Mouse (Mus musculus) liver, adult (tissue): ENCODE data around the gene Prss29.

Experiments used
- GATA4 ChIP-seq: IDR thresholded peaks from 2 replicates; pipeline ENCODE4 v1.6.1; 2014; ENCODE audit warnings: mild to moderate bottlenecking, low read length; ENCODE audit not compliant: insufficient replicate concordance

Gene Prss29

GRCm38 (mm10) chr17:25318354-25318753 lies at the start of gene Prss29:
Gene Prss29 (plus strand): TSS chr17:25318654.
- no peak for TF ChIP-seq GATA4

- TF ChIP-seq GATA4: no peak
Observed at GRCm38 (mm10) chr17:25270795-25271335, 47.6 kb upstream of the Prss29 start.

GRCm38 (mm10) chr17:25272326-25272725 lies 46.1 kb upstream of the Prss29 start:
- TF ChIP-seq GATA4: no peak

- TF ChIP-seq GATA4: no peak
Observed at GRCm38 (mm10) chr17:25272951-25273705, 45.3 kb upstream of the Prss29 start.

DNA sequence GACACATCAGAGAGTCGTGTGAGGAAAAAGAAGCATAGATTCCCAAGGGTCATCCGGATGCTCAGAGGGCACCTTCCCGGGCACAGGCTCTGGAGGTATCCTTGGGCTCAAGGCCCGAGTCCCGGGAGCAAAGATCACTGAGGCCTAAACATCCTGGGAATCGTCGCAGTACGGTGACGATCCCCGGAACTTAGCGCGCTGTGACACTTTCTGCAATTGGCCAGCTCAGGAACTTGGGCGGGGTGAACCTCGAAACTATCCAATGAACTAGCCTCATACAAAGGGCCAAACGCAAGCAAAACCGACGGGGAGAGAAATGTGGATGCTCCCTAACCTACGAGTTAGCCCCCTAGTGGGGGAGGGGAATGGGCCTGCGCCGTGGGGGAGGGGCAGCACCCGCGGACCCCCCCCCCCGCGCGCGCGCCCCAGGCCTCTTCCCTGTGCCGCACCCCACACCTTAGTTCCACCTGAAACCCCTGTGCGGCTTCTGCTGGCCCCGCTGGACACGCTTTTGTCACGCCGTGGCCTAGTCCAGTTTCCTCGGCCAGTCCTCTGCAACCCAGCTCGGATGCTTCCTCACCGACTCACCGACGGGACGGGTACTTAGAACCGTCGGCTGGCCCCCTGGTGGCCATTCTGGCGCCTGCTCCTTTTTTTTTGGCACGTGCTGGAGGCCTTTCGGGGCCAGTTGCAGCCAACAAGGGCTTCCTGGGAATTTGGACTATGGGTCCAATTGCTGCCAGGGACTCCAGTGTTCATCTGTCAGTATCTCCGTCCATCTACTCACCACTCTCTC lies 44.5 kb upstream of the Prss29 start:
- TF ChIP-seq GATA4: no peak

- no peak for TF ChIP-seq GATA4
Observed at GRCm38 (mm10) chr17:25274571-25275346, 43.7 kb upstream of the Prss29 start, which contains the start of gene Ube2i. Gene Ube2i (minus strand): TSS chr17:25274622.

DNA sequence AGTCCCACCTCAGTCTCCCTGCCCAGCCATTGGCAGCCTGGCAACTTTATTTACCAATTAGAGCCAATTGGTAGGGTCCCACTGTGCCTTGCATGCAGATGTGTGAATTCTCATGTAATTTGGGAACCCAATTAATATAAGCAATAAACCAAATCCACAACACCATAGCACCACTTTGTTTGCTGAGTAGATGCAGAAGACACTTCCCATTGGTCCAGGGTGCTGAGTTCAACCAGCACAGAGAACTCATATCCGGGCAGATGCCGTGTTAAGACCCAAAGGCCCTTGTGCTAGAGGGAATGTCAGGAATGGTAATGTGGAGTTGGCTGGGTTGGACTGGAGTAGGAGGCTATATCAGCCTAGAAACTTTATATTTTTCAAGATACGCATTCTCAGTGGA lies 42.6 kb upstream of the Prss29 start:
- no peak for TF ChIP-seq GATA4

- TF ChIP-seq GATA4: peak; percentile 97
Observed at GRCm38 (mm10) chr17:25282133-25282532, 36.3 kb upstream of the Prss29 start.

- no peak for TF ChIP-seq GATA4
Observed at GRCm38 (mm10) chr17:25285033-25285432, 33.4 kb upstream of the Prss29 start.

DNA sequence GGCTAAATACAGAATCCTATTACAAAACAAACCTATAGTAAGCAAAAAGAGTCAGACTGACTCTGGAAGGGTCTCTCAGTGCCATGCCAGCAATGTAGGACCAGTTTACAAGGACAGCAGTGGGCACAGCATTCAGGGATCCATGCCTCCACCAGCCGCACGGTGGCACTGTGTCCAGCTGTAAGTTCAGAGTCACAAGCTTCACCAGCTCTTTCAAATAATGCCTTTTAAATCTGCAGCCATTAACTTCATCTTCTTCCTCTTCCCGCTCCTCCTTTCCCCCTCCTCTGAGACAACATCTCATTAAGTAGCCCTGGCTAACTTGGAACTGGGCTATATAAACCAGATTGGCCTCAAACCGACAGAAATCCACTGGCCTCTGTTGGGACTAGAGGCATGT lies 29.6 kb upstream of the Prss29 start:
- TF ChIP-seq GATA4: no peak

DNA sequence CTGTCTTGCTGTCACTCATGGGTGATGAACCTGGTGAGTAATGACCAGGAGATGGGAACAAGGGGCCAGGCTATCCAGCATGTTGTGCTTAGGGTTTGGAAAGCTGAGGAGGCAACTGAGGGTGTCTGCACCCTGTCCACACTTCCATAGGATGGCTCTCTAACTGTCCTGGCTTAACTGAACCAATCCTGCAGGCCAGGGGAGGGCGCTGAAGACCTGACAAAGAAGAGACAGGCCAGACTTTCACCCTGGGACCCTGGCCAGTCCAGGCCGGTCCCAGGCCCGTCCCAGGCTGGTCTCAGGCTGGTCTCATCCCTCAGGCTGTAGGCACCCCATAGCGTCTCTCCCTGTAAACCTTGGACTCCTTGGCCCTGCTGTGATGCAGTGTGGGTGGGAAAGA lies 28.0 kb upstream of the Prss29 start:
- TF ChIP-seq GATA4: no peak

DNA sequence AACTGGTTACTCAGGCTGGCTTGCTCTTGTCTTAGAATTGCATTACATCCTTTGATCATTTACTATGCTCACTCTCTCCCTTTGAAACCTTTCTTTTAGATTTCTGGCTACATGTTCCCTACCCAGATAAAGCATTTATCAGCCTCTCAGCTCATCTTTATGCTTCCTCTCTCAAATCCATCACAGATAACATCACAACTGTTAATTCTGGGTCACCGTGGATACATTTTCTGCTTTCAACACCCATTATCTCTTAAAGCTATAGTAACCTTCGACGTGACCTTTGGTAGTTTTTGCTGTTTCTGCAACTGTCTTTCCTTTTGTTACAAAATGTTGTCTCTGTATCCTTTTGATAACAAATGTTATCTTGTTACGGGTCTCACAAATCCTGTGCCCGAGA lies 25.0 kb upstream of the Prss29 start:
- TF ChIP-seq GATA4: no peak

- TF ChIP-seq GATA4: no peak
Observed at GRCm38 (mm10) chr17:25294111-25294510, 24.3 kb upstream of the Prss29 start.

- no peak for TF ChIP-seq GATA4
Observed at GRCm38 (mm10) chr17:25298094-25298493, 20.4 kb upstream of the Prss29 start, which contains the start of gene Prss34. Gene Prss34 (plus strand): TSS chr17:25298394.

GRCm38 (mm10) chr17:25308346-25308745 lies 10.1 kb upstream of the Prss29 start, which contains the start of gene Prss28:
Gene Prss28 (plus strand): TSS chr17:25308646.
- no peak for TF ChIP-seq GATA4
